Mouse (Mus musculus) urinary bladder, postnatal 14 days (tissue): ENCODE results near the gene Elavl1.
A peak's percentile ranks its signal among the peaks of the same experiment; 100 is the strongest.
"Not testable (repeated sequence)": the region's sequence is repeated elsewhere in the genome, so short reads cannot be mapped to it uniquely, and the experiment has no call there.

Source experiments
- DNase-seq: peaks from one replicate; pipeline ENCODE4 v3.0.0; 2021; ENCODE audit warnings: low spot score

The Elavl1 gene

DNA sequence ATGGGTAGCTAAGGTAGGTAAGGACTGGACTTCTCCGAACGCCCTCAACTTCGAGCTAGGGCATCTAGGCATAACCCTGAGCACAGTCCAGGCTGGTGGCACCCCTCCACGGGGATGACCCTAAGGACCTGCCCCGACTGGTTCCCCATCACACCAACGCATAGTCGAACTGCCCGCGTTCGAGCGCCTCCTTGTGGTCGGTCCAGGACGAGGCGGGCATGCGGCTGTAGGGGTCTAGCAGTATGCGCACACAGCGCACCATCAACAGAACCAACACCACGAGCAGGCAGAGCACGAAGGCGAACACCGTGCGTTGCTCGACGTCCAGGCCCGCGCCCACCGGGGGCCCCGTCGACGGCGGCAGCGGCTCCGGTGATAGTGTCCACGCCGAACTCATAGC lies 67.0 kb downstream of the Elavl1 start:
- peak; percentile 78 for DNase-seq

- DNase-seq = no peak
Observed at GRCm38 (mm10) chr8:4257350-4257749, 67.9 kb downstream of the Elavl1 start.

GRCm38 (mm10) chr8:4256911-4257310 lies 68.3 kb downstream of the Elavl1 start:
- DNase-seq = no peak

DNA sequence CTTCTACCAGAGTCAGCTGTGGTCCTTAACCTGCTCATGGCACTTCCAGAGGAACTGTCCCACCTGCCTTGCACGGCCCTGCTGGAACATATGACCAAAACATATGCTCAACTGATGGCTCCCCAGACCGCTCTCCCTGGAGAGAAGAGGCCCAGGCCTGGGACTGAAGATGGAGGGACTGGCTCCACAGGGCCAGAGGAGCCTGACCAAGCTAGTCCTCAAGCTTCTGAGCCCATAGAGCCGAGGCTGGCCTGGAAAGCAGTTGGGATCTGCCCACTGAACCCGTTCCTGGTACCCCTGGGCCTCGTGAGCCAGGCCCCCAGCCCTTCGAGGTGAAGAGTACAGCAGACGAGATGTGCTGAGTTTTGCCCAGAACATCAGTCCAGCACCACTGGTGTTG lies 69.7 kb downstream of the Elavl1 start:
- not testable (repeated sequence) for DNase-seq

DNA sequence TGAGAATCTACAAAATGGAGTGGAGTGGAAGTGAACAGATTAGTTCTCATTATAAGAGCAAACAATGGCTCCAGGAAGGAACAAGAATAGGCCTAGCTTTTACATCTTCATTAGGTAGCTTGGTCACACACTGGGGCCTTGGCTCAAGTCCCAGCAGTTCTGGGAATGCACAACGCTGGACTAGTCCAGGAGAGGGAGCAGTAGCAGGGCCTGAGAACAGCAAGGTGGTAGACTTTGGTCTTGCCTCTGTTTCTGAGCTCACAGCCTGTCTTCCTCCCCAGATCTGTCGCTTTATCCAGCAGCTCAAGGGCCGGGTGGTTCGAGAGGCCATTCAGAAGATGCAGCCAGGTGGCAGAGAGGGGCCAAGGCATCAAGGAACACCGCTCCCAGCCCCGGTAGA lies 71.2 kb downstream of the Elavl1 start:
- DNase-seq = peak; percentile 67

- peak; percentile 97 for DNase-seq
Observed at GRCm38 (mm10) chr8:4252934-4253841, 72.0 kb downstream of the Elavl1 start, which contains the start of gene Snapc2. TSS of gene Snapc2 (plus strand) at chr8:4253080.

- no peak for DNase-seq
Observed at GRCm38 (mm10) chr8:4252116-4252760, 73.0 kb downstream of the Elavl1 start.

DNA sequence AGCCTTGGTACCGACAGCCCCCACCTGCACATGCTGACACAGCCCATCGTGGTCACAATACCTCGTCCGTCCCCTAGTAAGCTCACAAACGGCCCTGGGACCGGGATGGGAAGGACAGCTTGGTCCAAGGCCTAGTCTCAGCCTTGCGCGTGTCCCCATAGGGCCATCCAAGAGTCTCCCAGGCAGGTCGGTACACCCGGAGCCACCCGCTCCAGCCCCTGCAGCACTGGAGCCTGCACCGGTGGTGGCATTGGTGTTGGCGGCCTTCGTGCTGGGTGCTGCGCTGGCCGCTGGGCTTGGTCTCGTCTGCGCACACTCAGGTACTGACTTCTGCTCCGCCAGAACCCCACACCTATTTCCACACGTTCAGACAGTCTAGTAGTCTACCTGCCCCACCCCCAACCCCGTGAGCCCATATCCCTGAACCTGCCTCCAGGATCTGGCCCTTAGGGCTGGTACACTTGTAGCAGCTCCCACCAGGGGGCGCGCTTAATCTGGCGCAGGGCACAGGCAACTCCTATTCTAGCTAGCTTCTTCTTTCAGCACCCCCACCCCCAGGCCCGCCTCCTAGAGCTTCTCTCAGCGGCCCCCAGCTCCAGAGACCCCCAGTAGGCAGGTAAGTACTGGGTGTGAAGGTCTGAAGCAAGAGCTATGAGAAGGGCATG lies 74.8 kb downstream of the Elavl1 start:
- DNase-seq = peak; percentile 86

DNA sequence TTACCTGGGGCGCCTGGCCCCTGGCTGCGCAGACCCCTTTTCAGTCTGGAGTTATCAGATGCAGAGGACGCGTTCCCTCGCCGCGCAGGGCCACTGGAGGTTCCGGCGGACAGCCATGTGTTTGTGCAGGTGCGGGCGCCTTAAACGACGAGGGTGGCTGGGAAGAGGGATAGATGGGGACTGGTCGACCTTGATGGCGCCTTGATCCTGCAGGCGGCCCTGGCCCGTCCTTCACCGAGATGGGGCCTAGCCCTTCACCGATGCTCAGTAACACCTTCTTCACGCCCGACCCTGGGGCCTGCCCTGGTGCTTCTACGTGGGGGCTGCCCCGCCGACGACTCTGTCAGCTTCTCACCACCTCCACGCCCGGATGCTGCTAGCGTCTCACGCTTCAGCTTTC lies 76.0 kb downstream of the Elavl1 start:
- DNase-seq = no peak

DNA sequence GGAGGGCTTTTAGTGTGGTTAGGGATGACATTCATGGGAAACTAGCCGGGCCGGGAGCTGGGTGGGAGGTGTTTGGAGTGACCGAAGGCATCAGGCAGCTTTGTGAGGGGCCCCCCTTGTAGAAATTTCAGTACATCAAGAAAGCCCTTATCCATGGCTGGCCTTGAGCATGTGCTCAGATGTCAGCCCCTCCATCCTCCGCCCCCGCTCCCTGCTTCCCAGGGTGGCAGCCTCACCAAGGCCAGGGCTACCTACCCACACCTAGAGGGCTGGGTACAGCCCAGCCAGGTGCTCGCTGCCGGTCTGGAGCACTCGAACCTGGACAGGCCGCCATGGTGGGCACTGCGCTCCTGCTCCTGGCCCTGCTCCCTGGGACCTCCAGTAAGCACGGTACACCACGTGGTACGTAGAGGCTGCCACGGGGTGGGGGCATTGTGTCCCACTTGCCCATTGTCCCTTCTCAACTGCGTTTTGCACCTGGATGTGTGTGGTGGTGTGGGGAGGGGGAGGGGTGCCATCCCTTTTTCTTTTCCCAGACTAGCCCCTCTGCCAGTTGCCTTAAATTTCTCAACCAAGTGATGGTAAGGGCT lies 77.2 kb downstream of the Elavl1 start, which contains the start of gene Tgfbr3l:
Gene Tgfbr3l, plus strand, starts transcription at position 264 of the 590 bp plus-strand sequence.
- no peak for DNase-seq

DNA sequence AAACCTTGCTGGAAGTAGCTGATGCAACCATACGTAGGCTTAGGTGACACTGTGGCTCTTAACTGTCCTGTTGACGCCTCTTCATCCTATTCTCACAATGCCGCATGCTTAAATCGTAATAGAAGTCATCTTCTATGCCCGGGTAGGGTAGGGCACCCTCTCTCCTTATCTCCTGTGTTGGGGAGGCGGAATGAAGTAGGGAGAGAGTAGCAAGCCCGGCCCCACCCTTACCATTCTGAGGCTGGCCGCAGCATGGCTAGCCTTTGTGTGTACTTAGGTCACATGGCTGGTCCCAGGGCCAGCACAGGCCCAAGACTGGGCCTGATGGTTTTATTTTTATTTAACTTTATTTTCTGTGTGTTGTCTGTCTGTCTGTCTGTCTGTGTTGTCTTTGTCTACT lies 78.0 kb downstream of the Elavl1 start:
- no peak for DNase-seq

DNA sequence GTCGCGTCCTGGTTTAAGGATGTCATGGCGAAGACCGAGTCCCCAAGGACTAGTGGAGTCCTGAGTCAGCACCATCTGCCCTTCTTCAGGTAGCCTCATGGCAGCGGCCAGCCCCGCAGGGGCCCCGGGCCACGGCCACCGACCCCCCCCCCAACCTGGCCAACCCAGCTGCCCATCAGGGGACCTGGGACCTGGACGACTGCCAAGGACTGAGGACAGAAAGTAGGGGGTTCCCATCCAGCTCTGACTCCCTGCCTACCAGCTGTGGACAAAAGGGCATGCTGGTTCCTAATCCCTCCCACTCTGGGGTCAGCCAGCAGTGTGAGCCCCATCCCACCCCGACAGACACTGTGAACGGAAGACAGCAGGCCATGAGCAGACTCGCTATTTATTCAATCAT lies 79.5 kb downstream of the Elavl1 start:
- DNase-seq = no peak

DNA sequence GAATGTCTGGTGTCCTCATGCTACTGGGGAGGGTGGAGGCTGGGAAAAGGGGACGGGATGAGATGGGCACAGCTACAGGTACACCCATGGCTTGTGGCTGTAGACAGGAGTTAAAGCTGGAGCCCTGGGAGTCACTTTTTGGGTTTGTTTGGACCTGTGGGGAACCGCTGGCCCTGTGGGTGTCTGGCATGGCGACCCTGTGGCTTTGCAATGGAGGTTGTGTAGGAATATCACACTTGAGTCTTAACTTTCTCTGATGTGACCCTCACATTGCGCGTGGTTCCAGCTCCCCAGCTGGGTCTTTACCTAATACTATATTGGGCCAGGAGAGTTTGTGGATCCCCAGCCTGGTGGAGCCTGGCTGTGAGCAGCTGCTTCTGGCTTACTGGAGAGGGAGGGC lies 80.2 kb downstream of the Elavl1 start:
- no peak for DNase-seq

GRCm38 (mm10) chr8:4239193-4239890 lies 85.9 kb downstream of the Elavl1 start:
- DNase-seq = no peak

- DNase-seq = peak; percentile 100
Observed at GRCm38 (mm10) chr8:4238434-4239192, 86.6 kb downstream of the Elavl1 start, which contains the start of the genes Map2k7 and Gm49320. TSS of gene Map2k7 (plus strand) at chr8:4238740. TSS of gene Gm49320 (plus strand) at chr8:4238865.

- no peak for DNase-seq
Observed at GRCm38 (mm10) chr8:4237814-4238433, 87.3 kb downstream of the Elavl1 start.
